Mouse (Mus musculus): ENCODE results near the gene Gm49510. TPM values are rescaled to one million over a fixed set of nuclear protein-coding genes. Genes with fewer than 3 reads are reported as not detected.

Gm49510 gene
- 1.1 TPM in 1 of 4 replicates, not detected in the others for total RNA-seq (2023; ENCODE audit: inconsistent age)

DNA sequence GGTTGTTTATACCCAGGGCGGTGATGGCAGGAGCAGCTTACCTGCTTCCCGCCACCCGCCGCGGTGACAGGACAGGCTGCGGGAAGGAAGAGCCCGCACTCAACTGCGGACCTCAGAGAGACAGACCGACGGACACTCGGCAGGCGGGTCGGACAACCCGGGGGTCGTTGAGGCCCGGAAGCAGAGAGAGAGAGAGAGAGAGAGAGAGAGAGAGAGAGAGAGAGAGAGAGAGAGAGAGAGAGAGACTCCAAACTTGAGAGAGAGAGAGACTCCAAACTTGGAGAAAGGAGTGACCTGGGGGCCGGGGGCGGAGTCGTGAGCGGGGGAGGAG lies at the start of gene Gm49510:
Gene Gm49510 (plus strand): TSS at position 259 of the 331 bp plus-strand sequence.

DNA sequence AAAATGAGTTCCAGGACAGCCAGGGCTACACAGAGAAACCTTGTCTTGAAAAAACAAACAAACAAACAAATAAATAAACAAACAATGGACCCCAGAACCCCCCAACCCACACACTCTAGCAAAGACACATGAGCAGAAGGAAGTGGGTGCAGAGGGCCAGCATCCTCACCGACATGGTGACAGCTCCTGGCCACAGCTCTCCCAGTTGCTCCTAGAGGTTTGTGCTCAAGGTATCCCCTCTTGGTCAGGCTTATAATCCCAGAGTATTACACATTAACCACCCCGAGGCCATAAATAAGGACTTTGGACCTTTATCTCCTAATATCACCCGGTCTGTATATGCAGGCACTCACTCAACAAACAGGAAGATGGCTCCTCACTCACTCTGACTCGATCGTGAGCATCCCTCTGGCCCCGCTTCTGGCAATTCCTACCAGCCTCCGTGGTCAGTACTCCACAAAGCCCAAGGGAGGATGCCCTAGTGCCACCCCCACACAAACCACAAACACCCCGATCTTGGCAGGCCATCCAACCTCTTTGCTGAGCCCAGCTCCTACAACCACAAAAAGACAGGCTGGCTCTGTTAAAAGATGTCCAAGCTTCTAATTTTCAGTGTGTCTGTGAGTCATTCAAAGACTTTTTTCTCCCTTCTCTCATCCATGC lies 44.0 kb upstream of the Gm49510 start, which contains the start of gene Lgals2:
Gene Lgals2 (minus strand): TSS at position 227 of the 663 bp plus-strand sequence.

DNA sequence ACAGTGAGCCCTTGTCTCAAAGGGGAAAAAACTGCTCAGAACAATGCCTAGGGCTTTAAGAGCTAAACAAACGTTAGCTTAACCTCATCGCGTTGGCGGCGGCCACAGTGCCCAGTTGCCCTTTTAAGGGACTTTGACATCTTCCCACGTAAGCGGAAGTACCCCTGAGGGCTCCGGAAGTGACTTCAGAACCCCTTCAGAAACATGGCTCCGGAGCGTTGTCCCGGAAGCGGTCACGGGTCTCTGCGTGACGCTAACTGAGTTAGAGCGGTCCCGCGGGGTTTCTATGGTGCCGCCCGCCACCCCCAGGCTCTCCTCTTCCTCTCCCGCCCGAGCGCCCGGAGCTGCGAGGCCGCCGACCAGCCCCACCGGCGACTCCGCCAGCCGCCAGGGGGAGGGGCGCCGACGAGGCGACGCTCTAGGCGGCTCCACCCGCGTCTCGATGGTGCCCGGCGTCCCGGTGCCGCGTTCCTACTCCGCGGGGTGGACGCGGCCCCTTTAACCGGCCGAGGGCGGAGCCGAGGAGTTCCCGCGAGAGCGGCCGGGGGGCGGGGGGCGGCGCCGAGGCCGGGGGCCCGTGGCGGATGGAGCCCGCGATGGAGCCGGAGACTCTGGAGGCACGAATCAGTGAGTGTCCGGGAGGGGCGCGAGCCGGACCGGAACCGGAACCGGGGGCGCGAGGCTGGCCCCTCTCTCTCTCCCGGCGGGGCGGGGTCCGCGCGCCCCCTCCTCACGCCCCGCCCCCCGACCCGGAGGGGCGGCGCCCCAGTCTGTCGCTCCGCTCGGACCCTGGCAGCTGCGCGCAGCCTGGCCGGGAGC lies 22.3 kb upstream of the Gm49510 start, which contains the start of gene Gga1:
Gene Gga1 (plus strand): TSS at position 200 of the 819 bp plus-strand sequence.

DNA sequence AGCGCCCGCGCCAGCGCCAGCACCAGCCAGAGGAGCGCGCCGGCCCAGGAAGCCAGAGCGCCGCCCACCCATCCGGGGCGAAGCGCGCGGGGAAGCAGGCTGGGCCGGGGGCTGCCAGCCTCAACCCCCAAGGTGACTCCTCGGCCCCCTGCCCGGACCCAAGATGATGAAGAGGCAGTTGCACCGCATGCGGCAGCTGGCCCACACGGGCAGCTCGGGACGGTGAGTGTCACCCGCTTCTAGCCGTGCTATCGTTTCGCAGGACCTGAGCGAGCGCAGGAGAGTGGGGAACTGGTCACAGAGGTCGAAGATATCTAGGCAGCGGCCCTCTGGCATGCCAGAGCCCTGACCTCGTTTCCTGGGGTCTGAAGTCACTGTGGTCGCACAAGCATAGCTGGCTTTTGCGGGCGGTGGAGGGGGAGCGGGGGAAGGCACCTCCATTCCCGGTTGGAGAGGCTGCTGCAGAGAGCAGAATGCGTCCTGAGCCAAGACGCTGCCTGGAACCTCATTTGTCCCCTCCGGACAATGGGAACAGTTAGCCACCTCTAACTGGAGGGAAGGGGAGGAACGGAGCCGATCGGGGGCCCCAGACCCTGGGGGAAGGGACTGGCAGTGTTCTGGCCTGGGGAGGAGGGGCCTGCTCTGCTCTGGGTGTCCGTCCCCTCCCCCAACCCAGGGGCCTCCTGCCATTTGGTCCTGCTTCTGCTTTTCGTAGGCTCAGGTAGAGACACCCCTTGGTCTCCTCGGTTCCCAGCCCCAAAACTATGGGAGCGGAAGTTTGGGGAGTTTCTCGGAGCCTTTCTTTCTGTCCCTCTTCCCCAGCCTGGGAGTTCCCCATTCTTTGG lies 495 bp downstream of the Gm49510 start, which contains the start of gene Sh3bp1:
Gene Sh3bp1 (plus strand): TSS at position 29 of the 845 bp plus-strand sequence.

DNA sequence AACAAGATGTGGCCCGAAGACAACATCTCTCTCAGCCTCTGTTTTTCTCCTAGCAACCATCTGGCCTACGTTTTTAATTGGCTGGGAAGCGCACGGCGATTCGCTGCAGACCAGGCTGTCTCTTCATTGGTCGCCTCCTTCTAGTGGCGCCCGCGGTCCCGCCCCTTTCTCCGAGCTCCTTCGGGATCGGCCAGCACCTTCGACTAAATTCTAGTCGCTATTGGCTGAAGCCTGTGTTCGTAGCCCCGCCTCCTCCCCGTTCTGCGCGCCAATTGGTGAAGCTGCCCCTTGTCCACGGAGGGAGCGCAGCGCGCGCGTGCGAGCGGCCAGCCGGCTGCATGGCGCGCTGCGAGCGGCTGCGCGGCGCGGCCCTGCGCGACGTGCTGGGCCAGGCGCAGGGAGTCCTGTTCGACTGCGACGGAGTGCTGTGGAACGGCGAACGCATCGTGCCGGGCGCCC lies 14.2 kb downstream of the Gm49510 start, which contains the start of gene Pdxp:
Gene Pdxp (plus strand): TSS at position 288 of the 459 bp plus-strand sequence.

DNA sequence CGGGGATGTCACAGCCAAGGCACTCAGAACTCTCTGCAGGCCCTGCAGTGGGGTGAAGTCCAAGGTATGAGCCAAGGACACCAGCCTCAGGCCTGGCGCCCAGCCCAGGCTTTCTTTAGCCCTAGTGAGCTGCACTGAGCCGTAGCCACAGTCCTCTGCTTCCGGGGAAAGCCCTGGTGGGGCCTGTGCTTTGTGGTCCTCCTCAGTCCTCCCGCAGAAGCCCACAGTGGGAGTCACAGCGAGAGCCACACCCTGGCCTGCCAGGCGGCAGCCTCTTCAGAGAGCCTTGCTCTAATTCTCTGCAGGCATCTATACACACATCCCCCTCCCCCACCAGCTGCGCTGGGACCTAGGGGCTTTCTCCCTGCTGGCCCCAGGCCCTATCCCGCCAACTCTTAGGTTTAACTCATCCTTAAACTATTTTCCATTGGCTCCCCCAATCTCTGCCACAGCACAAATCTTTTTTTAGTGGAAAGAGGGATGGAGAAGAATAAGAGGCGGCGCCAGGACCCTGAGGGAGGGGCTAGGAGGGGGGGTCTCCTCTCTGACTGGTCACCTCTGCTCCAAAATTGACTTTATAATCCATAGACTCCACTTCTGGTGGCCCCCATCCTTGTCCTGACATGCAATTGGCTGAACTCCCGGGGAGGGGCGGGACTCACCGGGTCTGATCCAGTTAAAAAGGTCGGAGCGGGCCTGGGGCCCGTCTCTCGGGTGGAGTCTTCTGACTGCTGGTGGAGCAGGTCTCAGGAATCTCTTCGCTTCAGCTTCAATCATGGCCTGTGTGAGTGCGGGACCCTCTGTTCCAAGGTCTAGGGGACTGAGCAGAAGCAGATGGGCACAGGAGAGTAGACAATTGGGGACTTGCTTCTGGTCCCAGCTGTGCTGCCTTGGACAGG lies 26.8 kb downstream of the Gm49510 start, which contains the start of gene Lgals1:
Gene Lgals1 (plus strand): TSS at position 705 of the 899 bp plus-strand sequence.

DNA sequence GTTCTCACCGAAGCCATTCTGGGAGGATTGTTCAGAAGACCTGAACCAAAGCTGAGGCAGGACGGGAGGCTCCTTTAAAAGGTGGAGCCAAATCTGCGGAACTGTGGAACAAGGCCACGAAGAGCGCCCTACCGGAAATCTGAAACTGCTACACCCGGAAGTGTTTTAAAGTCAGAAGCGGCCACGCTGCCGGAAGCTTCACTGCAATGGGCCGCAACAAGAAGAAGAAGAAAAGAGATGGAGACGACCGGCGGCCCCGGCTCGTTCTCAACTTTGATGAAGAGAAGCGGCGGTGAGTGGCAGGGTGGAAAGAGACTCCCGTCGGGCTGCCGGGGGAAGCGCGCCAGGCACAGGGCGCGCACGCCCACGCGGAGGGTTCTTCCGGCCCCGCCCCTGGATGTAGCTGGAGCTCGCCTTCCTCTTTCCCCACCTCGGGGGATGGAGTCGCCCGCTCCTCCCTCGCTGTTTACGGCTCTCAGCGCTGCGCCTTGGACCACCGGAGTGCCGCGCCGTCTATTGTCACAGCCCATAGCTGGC lies 35.4 kb downstream of the Gm49510 start, which contains the start of gene Nol12:
Gene Nol12 (plus strand): TSS at position 150 of the 537 bp plus-strand sequence.

DNA sequence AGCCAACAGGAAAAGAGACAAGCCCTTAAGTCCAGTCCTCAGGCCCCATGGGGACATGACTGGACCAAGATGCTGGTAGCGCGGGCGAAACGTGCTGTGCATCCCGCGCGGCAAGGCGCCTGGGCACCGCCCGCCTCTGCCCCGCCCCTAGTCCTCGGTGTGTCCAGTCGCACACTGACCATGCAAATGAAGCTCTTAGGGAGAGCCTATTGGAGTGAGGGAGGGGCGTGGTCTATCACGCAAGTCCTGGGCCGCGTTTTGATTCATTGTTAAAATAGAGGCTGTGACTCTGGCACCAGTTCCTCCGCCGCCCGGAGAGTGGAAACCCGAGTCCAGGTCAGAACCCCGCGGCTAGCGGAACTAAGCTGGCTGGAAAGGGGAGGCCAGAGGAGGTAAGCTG lies 48.2 kb downstream of the Gm49510 start, which contains the start of gene Triobp:
Gene Triobp (plus strand): TSS at position 68 of the 400 bp plus-strand sequence.

Other genes starting within 250 kb of the Gm49510 start
- 0.27 TPM in 1 of 4 replicates, not detected in the others for gene Elfn2, start 180.9 kb upstream of the Gm49510 start, total RNA-seq (2023; ENCODE audit: inconsistent age)
- 68.2 to 81.4 TPM (median 78.0 TPM) in 4 replicates for gene Mfng, start 126.2 kb upstream of the Gm49510 start, total RNA-seq (2023; ENCODE audit: inconsistent age)
- gene Card10, start 96.6 kb upstream of the Gm49510 start, total RNA-seq (2023; ENCODE audit: inconsistent age) = 0.10 to 0.72 TPM (median 0.27 TPM) in 4 replicates
- not detected in 4 replicates for gene Cdc42ep1, start 57.0 kb upstream of the Gm49510 start, total RNA-seq (2023; ENCODE audit: inconsistent age)
- gene Lgals2, start 44.1 kb upstream of the Gm49510 start, total RNA-seq (2023; ENCODE audit: inconsistent age) = not detected in 4 replicates
- 69.9 to 78.8 TPM (median 71.3 TPM) in 4 replicates for gene Gga1, start 22.5 kb upstream of the Gm49510 start, total RNA-seq (2023; ENCODE audit: inconsistent age)
- gene Sh3bp1, start 101 bp downstream of the Gm49510 start, total RNA-seq (2023; ENCODE audit: inconsistent age) = 56.8 to 72.2 TPM (median 66.0 TPM) in 4 replicates
- gene Pdxp, start 14.3 kb downstream of the Gm49510 start, total RNA-seq (2023; ENCODE audit: inconsistent age) = 6.8 to 9.7 TPM (median 8.1 TPM) in 4 replicates
- 7.4 to 12.6 TPM (median 9.3 TPM) in 4 replicates for gene Lgals1, start 27.1 kb downstream of the Gm49510 start, total RNA-seq (2023; ENCODE audit: inconsistent age)
- gene Nol12, start 35.3 kb downstream of the Gm49510 start, total RNA-seq (2023; ENCODE audit: inconsistent age) = 40.6 to 43.4 TPM (median 42.8 TPM) in 4 replicates
- gene Triobp, start 48.1 kb downstream of the Gm49510 start, total RNA-seq (2023; ENCODE audit: inconsistent age) = 42.1 to 60.9 TPM (median 51.6 TPM) in 4 replicates
- gene H1f0, start 128.8 kb downstream of the Gm49510 start, total RNA-seq (2023; ENCODE audit: inconsistent age) = 3.1 to 4.6 TPM (median 4.0 TPM) in 4 replicates
- gene Galr3, start 142.2 kb downstream of the Gm49510 start, total RNA-seq (2023; ENCODE audit: inconsistent age) = not detected in 4 replicates
- 35.0 to 38.0 TPM (median 36.9 TPM) in 4 replicates for gene Ankrd54, start 163.2 kb downstream of the Gm49510 start, total RNA-seq (2023; ENCODE audit: inconsistent age)
- 103 to 114 TPM (median 111 TPM) in 4 replicates for gene Eif3l, start 175.5 kb downstream of the Gm49510 start, total RNA-seq (2023; ENCODE audit: inconsistent age)
- 42.4 to 47.6 TPM (median 45.1 TPM) in 4 replicates for gene Micall1, start 209.2 kb downstream of the Gm49510 start, total RNA-seq (2023; ENCODE audit: inconsistent age)
- 47.1 to 58.7 TPM (median 53.7 TPM) in 4 replicates for gene Polr2f, start 241.3 kb downstream of the Gm49510 start, total RNA-seq (2023; ENCODE audit: inconsistent age)
- not detected in 4 replicates for gene 1700088E04Rik, start 241.6 kb downstream of the Gm49510 start, total RNA-seq (2023; ENCODE audit: inconsistent age)

All from B cell, adult (primary cell).